Mouse (Mus musculus) limb, embryonic 13.5 days (tissue): ENCODE data around the gene Tctn1. TPM values are rescaled to one million over a fixed set of nuclear protein-coding genes. Genes with fewer than 3 reads are reported as not detected.

ENCODE experiments used
- ATAC-seq: fragments of 200-750 bp; cut with Nextera tagmentation; 2 replicates; pipeline ENCODE4 v1.8.0; 2017; ENCODE audit warnings: low read depth, moderate number of reproducible peaks, moderate TSS enrichment; ENCODE audit not compliant: low FRiP score
- H3K27ac ChIP-seq: fragments of 300-500 bp; sonication (generic); 2 replicates; pipeline ENCODE4 v1.5.1; 2015; ENCODE audit warnings: inconsistent platforms, mild to moderate bottlenecking, moderate library complexity
- H3K27me3 ChIP-seq: fragments of 300-500 bp; sonication (generic); 2 replicates; pipeline ENCODE4 v1.6.1; 2015; ENCODE audit warnings: mild to moderate bottlenecking, inconsistent platforms
- H3K36me3 ChIP-seq: fragments of 300-500 bp; sonication (generic); 2 replicates; pipeline ENCODE4 v1.6.1; 2015; ENCODE audit warnings: inconsistent platforms, mild to moderate bottlenecking, moderate library complexity
- H3K4me1 ChIP-seq: fragments of 300-500 bp; sonication (generic); 2 replicates; pipeline ENCODE4 v1.6.1; 2015; ENCODE audit warnings: inconsistent platforms
- H3K4me2 ChIP-seq: fragments of 300-500 bp; sonication (generic); replicated peaks from 2 replicates; pipeline ENCODE4 v1.6.1; 2015; ENCODE audit warnings: inconsistent platforms, mild to moderate bottlenecking, moderate library complexity
- H3K4me3 ChIP-seq: fragments of 300-500 bp; sonication (generic); 2 replicates; pipeline ENCODE4 v1.5.1; 2015; ENCODE audit warnings: moderate library complexity, mild to moderate bottlenecking, inconsistent platforms
- H3K9ac ChIP-seq: fragments of 300-500 bp; sonication (generic); 2 replicates; pipeline ENCODE4 v1.6.1; 2015; ENCODE audit warnings: mild to moderate bottlenecking, inconsistent platforms
- H3K9me3 ChIP-seq: fragments of 300-500 bp; sonication (generic); 2 replicates; pipeline ENCODE4 v1.6.1; 2016; ENCODE audit warnings: inconsistent platforms
- WGBS: fragments of 180-500 bp; shearing (Covaris S2); methylation state at CpG from one replicate; pipeline ENCODE4 v1.1.7; 2015; 5-methylcytosine and 5-hydroxymethylcytosine counted together
- polyA plus RNA-seq: library from polyadenylated mRNA; unstranded; fragments of >200 nt; fragmentation: Nextera tagmentation; extraction: Ambion mirVana; gene quantifications from 2 replicates; pipeline ENCODE4 v1.2.1, GENCODE M21; 2015

Gene Tctn1
- polyA plus RNA-seq = 5.7 and 5.8 TPM in 2 replicates

DNA sequence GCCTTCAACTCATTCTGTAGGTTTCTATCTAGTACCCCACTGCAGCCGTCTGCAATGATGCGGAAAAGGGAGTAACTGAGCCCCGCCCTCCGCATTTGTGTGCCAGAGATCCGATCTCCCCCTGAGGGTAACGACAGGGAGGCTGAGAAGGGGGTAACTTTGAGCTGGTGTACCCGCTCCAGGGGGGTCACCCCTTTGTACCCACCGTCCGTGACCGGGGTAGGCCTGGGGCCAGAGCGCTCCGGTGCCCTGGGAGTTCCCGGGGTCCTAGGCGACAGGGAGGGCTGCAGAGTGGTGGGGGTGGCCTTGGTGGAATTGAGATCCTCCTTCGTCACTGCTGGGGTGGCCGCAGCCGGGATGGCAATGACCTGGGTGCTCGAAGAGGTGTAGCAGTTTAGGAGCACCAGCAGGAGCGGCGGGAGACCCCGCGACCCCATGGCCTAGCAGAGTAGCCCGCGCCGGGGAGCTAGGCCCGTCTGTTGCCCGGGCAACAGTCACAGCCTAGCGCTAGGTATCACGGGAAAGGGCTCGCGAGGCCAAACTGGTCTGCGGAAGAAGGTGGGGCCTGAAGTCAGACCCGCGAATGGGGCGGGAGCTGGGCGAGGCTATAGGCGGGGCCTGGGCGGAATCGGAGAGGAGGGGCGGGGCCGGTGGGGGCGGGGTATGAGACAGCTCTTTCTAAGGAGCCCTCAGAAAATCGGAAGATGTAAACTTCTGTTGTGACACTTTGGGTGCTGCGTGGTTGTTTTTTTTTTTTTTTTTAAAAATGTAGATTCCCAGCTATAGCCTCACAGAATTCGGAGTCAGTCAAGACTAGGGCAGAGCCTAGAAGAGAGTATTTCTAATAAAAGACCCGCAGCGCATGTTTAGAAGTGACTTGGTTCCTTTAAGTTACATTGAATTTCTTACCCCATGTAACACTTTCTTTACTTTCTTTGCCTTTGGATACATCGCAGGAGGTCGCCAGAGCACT is at the start of gene Tctn1:
TSS of gene Tctn1 (minus strand) at position 528 of the 973 bp plus-strand sequence.
- Histone ChIP-seq H3K4me1 (peaks cover 10% of the 10 kb centered on the region), H3K36me3 (peaks cover 13% of the 10 kb centered on the region), H3K9ac (peak within 1 kb of the TSS; percentile 79), H3K9me3 (no peaks in the 10 kb centered on the region), H3K27ac (peak within 1 kb of the TSS; percentile 11; the same call in 1 of the 2 replicates), H3K4me3 (peak within 1 kb of the TSS; percentile 79), H3K4me2 (peak within 1 kb of the TSS; percentile 67), H3K27me3 (no peaks in the 10 kb centered on the region)
- WGBS = 2% methylated on average over 49 of the region's 49 CpGs
- peak; percentile 98 for ATAC-seq

- Histone ChIP-seq H3K9me3 (no peaks in the 10 kb centered on the region), H3K4me3 (no peak overlapping the region), H3K27me3 (no peaks in the 10 kb centered on the region), H3K4me1 (peaks cover 14% of the 10 kb centered on the region), H3K36me3 (peaks cover 65% of the 10 kb centered on the region), H3K27ac (no peak overlapping the region), H3K4me2 (no peak overlapping the region), H3K9ac (no peak overlapping the region)
- WGBS = 90% methylated on average over 17 of the region's 17 CpGs
- ATAC-seq = no peak
Observed at GRCm38 (mm10) chr5:122312942-122313684, 48.9 kb upstream of the Tctn1 start.

DNA sequence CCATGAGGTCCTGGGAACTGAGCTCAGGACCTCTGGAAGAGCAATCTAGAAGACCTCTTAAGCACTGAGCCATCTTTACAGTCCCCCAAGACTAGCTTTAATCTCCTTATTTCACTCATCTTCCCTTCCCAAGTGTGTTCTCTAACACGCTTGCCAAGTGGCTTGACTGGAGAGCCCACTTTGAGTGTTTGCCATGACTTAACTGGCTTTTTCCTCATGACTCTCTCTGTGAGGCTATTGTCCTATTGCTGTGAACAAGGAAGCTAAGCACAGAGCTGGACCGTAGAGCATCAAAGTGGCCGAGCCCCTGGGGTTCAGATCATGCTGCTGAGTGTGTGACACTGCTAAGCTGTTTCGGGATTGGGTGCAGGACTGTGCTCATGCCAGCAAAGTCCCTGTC is 48.1 kb upstream of the Tctn1 start:
- peaks cover 9% of the 10 kb centered on the region for H3K4me1 ChIP-seq
- H3K36me3 ChIP-seq = peaks cover 65% of the 10 kb centered on the region
- no peak overlapping the region for H3K4me3 ChIP-seq
- no peak overlapping the region for H3K4me2 ChIP-seq
- no peaks in the 10 kb centered on the region for H3K27me3 ChIP-seq
- H3K9me3 ChIP-seq = no peaks in the 10 kb centered on the region
- H3K9ac ChIP-seq = no peak overlapping the region
- WGBS = 97% methylated on average over 4 of the region's 4 CpGs
- no peak overlapping the region for H3K27ac ChIP-seq
- ATAC-seq = no peak

- H3K9ac ChIP-seq = 0 out of 2 replicates have a peak overlapping the region, but pooled peaks have one; percentile 25
- H3K4me1 ChIP-seq = peaks cover 9% of the 10 kb centered on the region
- no peak for ATAC-seq
- H3K27me3 ChIP-seq = no peaks in the 10 kb centered on the region
- no peak overlapping the region for H3K4me2 ChIP-seq
- H3K4me3 ChIP-seq = no peak overlapping the region
- 69% methylated on average over 7 of the region's 7 CpGs for WGBS
- H3K27ac ChIP-seq = no peak overlapping the region
- no peaks in the 10 kb centered on the region for H3K9me3 ChIP-seq
- H3K36me3 ChIP-seq = peaks cover 65% of the 10 kb centered on the region
Observed at GRCm38 (mm10) chr5:122311692-122312091, 47.4 kb upstream of the Tctn1 start.

DNA sequence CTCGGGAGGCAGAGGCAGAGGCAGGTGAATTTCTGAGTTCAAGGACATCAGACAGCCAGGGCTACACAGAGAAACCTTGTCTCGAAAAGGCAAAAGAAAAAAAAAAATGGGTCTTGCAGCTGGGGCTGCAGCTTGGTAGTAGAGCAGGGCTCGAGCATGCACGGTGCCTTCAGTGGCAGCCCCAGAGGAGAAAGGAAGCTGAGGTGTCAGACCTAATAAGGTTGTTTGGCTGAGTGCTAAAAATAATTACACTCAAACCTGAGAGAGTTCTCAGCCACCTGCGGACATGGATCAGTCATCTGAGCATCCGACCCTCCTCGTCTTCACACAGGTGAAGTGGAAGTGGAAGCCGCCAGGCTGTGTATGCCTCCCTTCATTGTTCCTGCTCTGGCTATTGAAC is 46.4 kb upstream of the Tctn1 start:
- WGBS = 90% methylated on average over 8 of the region's 8 CpGs
- Histone ChIP-seq H3K9ac (no peak overlapping the region), H3K4me3 (no peak overlapping the region), H3K27me3 (no peaks in the 10 kb centered on the region), H3K36me3 (peaks cover 64% of the 10 kb centered on the region), H3K4me1 (peaks cover 9% of the 10 kb centered on the region), H3K27ac (no peak overlapping the region), H3K9me3 (no peaks in the 10 kb centered on the region), H3K4me2 (no peak overlapping the region)
- ATAC-seq = no peak

DNA sequence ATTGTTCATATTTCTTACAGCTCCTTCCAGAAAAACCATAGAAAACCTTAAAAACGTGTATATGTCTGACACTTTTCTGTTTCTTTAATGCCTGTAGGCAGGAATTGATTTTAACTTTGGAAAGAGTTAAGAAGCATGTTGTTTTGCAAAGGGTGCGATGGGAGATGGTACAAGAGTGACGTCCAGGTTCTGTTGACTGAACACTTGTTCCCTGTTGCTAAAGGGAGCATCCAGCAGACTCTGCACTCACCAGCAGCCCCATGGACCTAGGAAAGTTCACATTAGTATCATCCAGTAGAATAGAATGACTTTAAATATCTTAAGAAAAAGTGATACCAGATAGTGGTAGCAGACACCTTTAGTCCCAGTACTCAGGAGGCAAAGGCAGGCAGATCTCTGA is 42.3 kb upstream of the Tctn1 start:
- no peak overlapping the region for H3K27ac ChIP-seq
- peaks cover 24% of the 10 kb centered on the region for H3K36me3 ChIP-seq
- 91% methylated on average over 3 of the region's 3 CpGs for WGBS
- ATAC-seq = no peak
- H3K27me3 ChIP-seq = no peaks in the 10 kb centered on the region
- no peak overlapping the region for H3K9ac ChIP-seq
- H3K4me2 ChIP-seq = no peak overlapping the region
- H3K4me3 ChIP-seq = no peak overlapping the region
- peaks cover 32% of the 10 kb centered on the region for H3K4me1 ChIP-seq
- no peaks in the 10 kb centered on the region for H3K9me3 ChIP-seq

DNA sequence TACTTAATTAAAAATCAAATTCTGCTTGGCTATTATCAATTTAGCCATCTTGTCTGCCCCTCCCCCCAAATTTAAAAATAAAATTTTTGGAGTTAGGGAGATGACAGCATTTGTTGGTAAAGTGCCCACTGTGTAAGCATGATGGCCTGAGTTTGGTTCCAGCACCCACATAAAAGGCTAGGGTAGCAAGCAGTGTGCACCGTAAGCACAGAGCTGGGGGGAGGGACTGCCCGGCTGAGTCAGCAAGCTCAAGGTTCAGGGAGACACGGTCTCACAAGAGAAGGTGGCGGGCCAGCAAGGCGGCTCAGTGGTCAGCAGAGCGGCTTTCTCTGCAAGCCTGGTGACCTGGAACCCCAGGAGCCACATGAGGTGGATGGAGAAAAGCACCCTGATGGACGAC is 41.2 kb upstream of the Tctn1 start:
- peaks cover 33% of the 10 kb centered on the region for H3K4me1 ChIP-seq
- H3K9me3 ChIP-seq = no peaks in the 10 kb centered on the region
- no peak for ATAC-seq
- no peak overlapping the region for H3K4me3 ChIP-seq
- peaks cover 16% of the 10 kb centered on the region for H3K36me3 ChIP-seq
- 95% methylated on average over 7 of the region's 7 CpGs for WGBS
- no peak overlapping the region for H3K9ac ChIP-seq
- H3K27me3 ChIP-seq = no peaks in the 10 kb centered on the region
- H3K4me2 ChIP-seq = no peak overlapping the region
- H3K27ac ChIP-seq = no peak overlapping the region

GRCm38 (mm10) chr5:122304541-122304940 is 40.3 kb upstream of the Tctn1 start:
- ATAC-seq = no peak

GRCm38 (mm10) chr5:122303937-122304336 is 39.7 kb upstream of the Tctn1 start:
- H3K4me3 ChIP-seq = no peak overlapping the region
- H3K4me1 ChIP-seq = peaks cover 33% of the 10 kb centered on the region
- H3K27me3 ChIP-seq = no peaks in the 10 kb centered on the region
- 0 out of 2 replicates have a peak overlapping the region, but pooled peaks have one; percentile 22 for H3K27ac ChIP-seq
- H3K9ac ChIP-seq = no peak overlapping the region
- H3K36me3 ChIP-seq = peaks cover 10% of the 10 kb centered on the region
- H3K4me2 ChIP-seq = no peak overlapping the region
- 86% methylated on average over 7 of the region's 7 CpGs for WGBS
- ATAC-seq = no peak
- H3K9me3 ChIP-seq = no peaks in the 10 kb centered on the region

More at GRCm38 (mm10) chr5:122304541-122304940, 40.3 kb upstream of the Tctn1 start:
- Histone ChIP-seq H3K4me2 (no peak overlapping the region), H3K4me1 (peaks cover 33% of the 10 kb centered on the region), H3K9ac (no peak overlapping the region), H3K27ac (0 out of 2 replicates have a peak overlapping the region, but pooled peaks have one; percentile 22), H3K9me3 (no peaks in the 10 kb centered on the region), H3K4me3 (no peak overlapping the region), H3K27me3 (no peaks in the 10 kb centered on the region), H3K36me3 (peaks cover 13% of the 10 kb centered on the region)
- WGBS = 83% methylated on average over 6 of the region's 6 CpGs

GRCm38 (mm10) chr5:122302810-122303745 is 38.8 kb upstream of the Tctn1 start:
- 0 out of 2 replicates have a peak overlapping the region, but pooled peaks have one; percentile 4 for H3K9ac ChIP-seq
- ATAC-seq = peak; percentile 40; the same call in 1 of the 2 replicates
- no peak overlapping the region for H3K4me2 ChIP-seq
- H3K27me3 ChIP-seq = no peaks in the 10 kb centered on the region
- H3K27ac ChIP-seq = peak overlapping the region; percentile 22; the same call in 1 of the 2 replicates
- H3K36me3 ChIP-seq = peaks cover 2% of the 10 kb centered on the region
- H3K4me1 ChIP-seq = peaks cover 33% of the 10 kb centered on the region
- no peak overlapping the region for H3K4me3 ChIP-seq
- WGBS = 60% methylated on average over 17 of the region's 17 CpGs
- no peaks in the 10 kb centered on the region for H3K9me3 ChIP-seq

DNA sequence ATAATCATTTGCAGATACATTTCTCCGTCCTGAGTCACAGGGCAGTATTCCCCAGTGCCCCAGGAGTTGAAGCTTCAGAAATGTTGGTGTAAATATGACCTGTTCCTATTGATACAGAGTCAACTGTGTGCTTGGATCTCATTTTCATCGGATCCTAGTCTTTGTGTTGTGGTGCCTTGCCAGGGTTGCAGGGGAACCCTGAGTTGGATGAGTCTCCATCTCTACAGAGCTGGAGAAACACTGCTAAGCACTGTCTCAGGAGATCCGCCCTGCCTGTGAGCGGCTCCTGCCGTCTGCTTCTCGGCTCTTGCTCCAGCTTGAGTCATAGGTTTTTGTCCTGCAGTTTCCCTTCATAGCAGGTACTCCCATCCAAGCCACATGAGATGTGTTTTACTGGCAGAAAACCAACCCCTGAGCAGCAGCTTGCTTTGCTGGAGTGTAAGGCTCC is 35.8 kb upstream of the Tctn1 start:
- no peak overlapping the region for H3K4me3 ChIP-seq
- no peak overlapping the region for H3K4me2 ChIP-seq
- no peaks in the 10 kb centered on the region for H3K27me3 ChIP-seq
- no peaks in the 10 kb centered on the region for H3K9me3 ChIP-seq
- no peak for ATAC-seq
- peaks cover 33% of the 10 kb centered on the region for H3K4me1 ChIP-seq
- H3K9ac ChIP-seq = no peak overlapping the region
- H3K27ac ChIP-seq = no peak overlapping the region
- 84% methylated on average over 6 of the region's 6 CpGs for WGBS
- H3K36me3 ChIP-seq = no peaks in the 10 kb centered on the region; the same call in 1 of the 2 replicates
